Mouse (Mus musculus) kidney, embryonic 14.5 days (tissue): Measurements from ENCODE around the gene Lrsam1. TPM values are rescaled to one million over a fixed set of nuclear protein-coding genes. Genes with fewer than 3 reads are reported as not detected.
"Not testable (repeated sequence)": the region's sequence is repeated elsewhere in the genome, so short reads cannot be mapped to it uniquely, and the experiment has no call there.

Experiments
- ATAC-seq: fragments of 200-750 bp; cut with Nextera tagmentation; 2 replicates; pipeline ENCODE4 v1.8.0; 2017; ENCODE audit warnings: moderate number of reproducible peaks, mild to moderate bottlenecking, moderate TSS enrichment, moderate library complexity; ENCODE audit not compliant: low FRiP score, low TSS enrichment
- H3K27ac ChIP-seq: fragments of 300-500 bp; sonication (generic); 2 replicates; pipeline ENCODE4 v1.5.1; 2014; ENCODE audit warnings: low read depth, mild to moderate bottlenecking, low read length, moderate library complexity, mixed read lengths
- H3K27me3 ChIP-seq: fragments of 300-500 bp; sonication (generic); 2 replicates; pipeline ENCODE4 v1.6.1; 2014; ENCODE audit warnings: mild to moderate bottlenecking, low read length; ENCODE audit not compliant: control insufficient read depth, insufficient read depth
- H3K36me3 ChIP-seq: fragments of 300-500 bp; sonication (generic); 2 replicates; pipeline ENCODE4 v1.6.1; 2014; ENCODE audit warnings: low read length, mixed read lengths; ENCODE audit not compliant: control insufficient read depth, insufficient read depth
- H3K4me1 ChIP-seq: fragments of 300-500 bp; sonication (generic); 2 replicates; pipeline ENCODE4 v1.6.1; 2014; ENCODE audit warnings: low read length, mixed read lengths; ENCODE audit not compliant: control insufficient read depth, insufficient read depth
- H3K4me2 ChIP-seq: fragments of 300-500 bp; sonication (generic); replicated peaks from 2 replicates; pipeline ENCODE4 v1.6.1; 2014; ENCODE audit warnings: low read depth, mild to moderate bottlenecking, low read length
- H3K4me3 ChIP-seq: fragments of 300-500 bp; sonication (generic); 2 replicates; pipeline ENCODE4 v1.5.1; 2014; ENCODE audit warnings: mild to moderate bottlenecking, low read length
- H3K9ac ChIP-seq: fragments of 300-500 bp; sonication (generic); 2 replicates; pipeline ENCODE4 v1.6.1; 2014; ENCODE audit warnings: low read depth, mild to moderate bottlenecking, low read length, moderate library complexity
- H3K9me3 ChIP-seq: fragments of 300-500 bp; sonication (generic); 2 replicates; pipeline ENCODE4 v1.6.1; 2016; ENCODE audit warnings: low read length; ENCODE audit not compliant: control insufficient read depth
- WGBS: fragments of 180-500 bp; shearing (Covaris S2); extraction: QIAGEN DNeasy Blood & Tissue Kit; methylation state at CpG from one replicate; pipeline ENCODE4 v1.1.7; 2014; 5-methylcytosine and 5-hydroxymethylcytosine counted together
- polyA plus RNA-seq: library from polyadenylated mRNA; unstranded; fragments of >200 nt; fragmentation: Nextera tagmentation; extraction: Ambion mirVana; gene quantifications from 2 replicates; pipeline ENCODE4 v1.2.1, GENCODE M21; 2014

Lrsam1 gene
- 5.8 and 8.8 TPM in 2 replicates for polyA plus RNA-seq

GRCm38 (mm10) chr2:32961192-32961995 is at the start of gene Lrsam1, which contains the start of gene Rpl12:
Gene Lrsam1 (minus strand): TSS chr2:32961614.
Gene Rpl12 (plus strand): TSS chr2:32961559.
- Histone ChIP-seq H3K9ac (peak within 1 kb of the TSS; percentile 81), H3K4me2 (peak within 1 kb of the TSS; percentile 57), H3K36me3 (peaks cover 24% of the 10 kb centered on the region), H3K9me3 (no peaks in the 10 kb centered on the region), H3K27me3 (no peaks in the 10 kb centered on the region), H3K4me1 (peaks cover 26% of the 10 kb centered on the region), H3K27ac (peak within 1 kb of the TSS; percentile 94), H3K4me3 (peak within 1 kb of the TSS; percentile 97)
- WGBS, result 3% methylated on average over 55 of the region's 55 CpGs
- ATAC-seq, result peak; percentile 93

- WGBS, result 95% methylated on average over 4 of the region's 4 CpGs
- H3K4me2 ChIP-seq, ATAC-seq, H3K4me1 ChIP-seq, H3K9ac ChIP-seq, H3K4me3 ChIP-seq, H3K27ac ChIP-seq, H3K9me3 ChIP-seq, H3K27me3 ChIP-seq, H3K36me3 ChIP-seq: not testable (repeated sequence)
Measured at GRCm38 (mm10) chr2:33009055-33009454, 47.6 kb upstream of the Lrsam1 start.

- no peaks in the 10 kb centered on the region for H3K27me3 ChIP-seq
Measured at GRCm38 (mm10) chr2:33005041-33005440, 43.6 kb upstream of the Lrsam1 start.

GRCm38 (mm10) chr2:33002144-33002543 is 40.7 kb upstream of the Lrsam1 start:
- Histone ChIP-seq H3K4me1 (no peaks in the 10 kb centered on the region), H3K36me3 (peaks cover 5% of the 10 kb centered on the region; the same call in 1 of the 2 replicates), H3K4me3 (no peak overlapping the region), H3K4me2 (no peak overlapping the region), H3K27ac (no peak overlapping the region), H3K9me3 (no peaks in the 10 kb centered on the region), H3K27me3 (no peaks in the 10 kb centered on the region), H3K9ac (no peak overlapping the region)
- ATAC-seq, result no peak
- 89% methylated on average over 7 of the region's 7 CpGs for WGBS

More at GRCm38 (mm10) chr2:33005041-33005440, 43.6 kb upstream of the Lrsam1 start:
- H3K27ac ChIP-seq, result no peak overlapping the region
- no peak overlapping the region for H3K4me3 ChIP-seq
- ATAC-seq, result no peak
- no peak overlapping the region for H3K9ac ChIP-seq
- H3K36me3 ChIP-seq, result peaks cover 5% of the 10 kb centered on the region; the same call in 1 of the 2 replicates
- no peaks in the 10 kb centered on the region for H3K9me3 ChIP-seq
- WGBS, result 82% methylated on average over 5 of the region's 5 CpGs
- H3K4me2 ChIP-seq, result no peak overlapping the region
- H3K4me1 ChIP-seq, result no peaks in the 10 kb centered on the region

- Histone ChIP-seq H3K4me1 (no peaks in the 10 kb centered on the region), H3K36me3 (peaks cover 5% of the 10 kb centered on the region; the same call in 1 of the 2 replicates), H3K4me3 (no peak overlapping the region), H3K27me3 (no peaks in the 10 kb centered on the region), H3K4me2 (no peak overlapping the region), H3K9ac (no peak overlapping the region), H3K27ac (no peak overlapping the region), H3K9me3 (no peaks in the 10 kb centered on the region)
- 93% methylated on average over 2 of the region's 2 CpGs for WGBS
- no peak for ATAC-seq
Measured at GRCm38 (mm10) chr2:32999752-33000151, 38.3 kb upstream of the Lrsam1 start.

- Histone ChIP-seq H3K9me3 (no peaks in the 10 kb centered on the region), H3K4me2 (no peak overlapping the region), H3K4me1 (no peaks in the 10 kb centered on the region), H3K27me3 (no peaks in the 10 kb centered on the region), H3K4me3 (no peak overlapping the region), H3K9ac (no peak overlapping the region), H3K36me3 (no peaks in the 10 kb centered on the region), H3K27ac (no peak overlapping the region)
- ATAC-seq, result no peak
- 89% methylated on average over 4 of the region's 4 CpGs for WGBS
Measured at GRCm38 (mm10) chr2:32997792-32998191, 36.4 kb upstream of the Lrsam1 start.

- Histone ChIP-seq H3K4me3 (no peak overlapping the region), H3K4me1 (0 out of 2 replicates have a peak, but pooled peaks cover under 1% of the 10 kb centered on the region), H3K36me3 (no peaks in the 10 kb centered on the region), H3K4me2 (no peak overlapping the region), H3K9ac (no peak overlapping the region), H3K27ac (no peak overlapping the region), H3K27me3 (no peaks in the 10 kb centered on the region), H3K9me3 (no peaks in the 10 kb centered on the region)
- WGBS, result 86% methylated on average over 6 of the region's 6 CpGs
- no peak for ATAC-seq
Measured at GRCm38 (mm10) chr2:32997081-32997480, 35.7 kb upstream of the Lrsam1 start.

GRCm38 (mm10) chr2:32992130-32992529 is 30.7 kb upstream of the Lrsam1 start:
- 38% methylated on average over 6 of the region's 6 CpGs for WGBS

GRCm38 (mm10) chr2:32990167-32990832 is 28.9 kb upstream of the Lrsam1 start:
- no peak overlapping the region for H3K4me3 ChIP-seq

More at GRCm38 (mm10) chr2:32992130-32992529, 30.7 kb upstream of the Lrsam1 start:
- Histone ChIP-seq H3K9ac (no peak overlapping the region), H3K4me3 (no peak overlapping the region), H3K4me2 (no peak overlapping the region), H3K4me1 (0 out of 2 replicates have a peak, but pooled peaks cover 2% of the 10 kb centered on the region), H3K27ac (no peak overlapping the region), H3K36me3 (no peaks in the 10 kb centered on the region), H3K9me3 (no peaks in the 10 kb centered on the region), H3K27me3 (no peaks in the 10 kb centered on the region)
- ATAC-seq, result peak; percentile 62; the same call in 1 of the 2 replicates

More at GRCm38 (mm10) chr2:32990167-32990832, 28.9 kb upstream of the Lrsam1 start:
- Histone ChIP-seq H3K4me1 (0 out of 2 replicates have a peak, but pooled peaks cover 2% of the 10 kb centered on the region), H3K4me2 (no peak overlapping the region), H3K27ac (no peak overlapping the region), H3K9ac (no peak overlapping the region), H3K9me3 (no peaks in the 10 kb centered on the region), H3K36me3 (no peaks in the 10 kb centered on the region; the same call in 1 of the 2 replicates), H3K27me3 (no peaks in the 10 kb centered on the region)
- no peak for ATAC-seq
- WGBS, result 63% methylated on average over 13 of the region's 13 CpGs
